Mouse (Mus musculus): Measurements from ENCODE around the gene Sgta. TPM values are rescaled to one million over a fixed set of nuclear protein-coding genes. Genes with fewer than 3 reads are reported as not detected.

Gene Sgta
- 353 and 376 TPM in 2 replicates for polyA plus RNA-seq (2015; fragmentation: Nextera tagmentation; extraction: Ambion mirVana)

DNA sequence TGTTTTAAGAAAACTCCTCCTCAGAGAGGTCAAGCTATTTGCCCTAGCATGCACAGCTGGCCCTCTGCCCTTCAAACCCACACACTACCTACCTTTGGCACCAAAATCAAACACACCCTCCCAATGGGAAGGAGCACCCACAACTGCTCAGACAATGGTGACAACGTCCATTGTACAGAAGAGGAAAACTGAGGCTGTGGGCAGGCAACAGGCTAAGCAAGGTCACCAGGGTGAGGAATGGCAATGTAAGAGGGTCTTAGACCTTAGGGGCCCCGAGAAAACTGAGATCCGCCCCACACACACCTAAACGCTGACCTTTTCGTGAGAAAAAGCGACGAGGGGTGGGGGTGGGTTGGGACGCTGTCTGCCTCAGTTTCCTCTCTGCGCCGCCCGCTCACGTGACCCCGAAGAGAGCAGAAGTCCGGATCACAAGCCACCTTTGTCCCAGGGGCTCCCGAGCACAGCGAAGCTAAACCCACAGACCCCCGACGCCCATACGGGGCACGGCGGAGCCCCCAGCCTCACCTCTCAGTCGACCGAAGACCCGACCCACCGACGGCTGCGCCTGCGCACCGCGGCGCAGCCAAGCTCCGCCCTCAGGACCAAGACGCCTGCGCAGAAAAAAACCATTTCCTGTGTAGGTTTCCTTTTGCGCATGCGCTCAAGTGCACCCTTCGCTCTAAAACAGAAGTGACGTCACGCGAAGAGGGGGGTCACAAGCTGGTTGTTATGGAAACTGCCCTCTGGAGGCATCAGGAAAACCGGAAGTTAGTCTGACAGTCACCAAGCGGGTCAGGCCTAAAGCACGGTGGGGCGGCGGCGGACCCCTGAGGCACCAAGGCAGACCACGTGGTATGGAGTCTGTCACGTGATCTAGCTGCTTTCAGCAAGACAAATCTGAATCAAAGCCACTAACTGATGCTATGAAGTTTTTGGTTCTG, at the start of gene Sgta:
Gene Sgta, minus strand, starts transcription at position 579 of the 941 bp plus-strand sequence.
- Histone ChIP-seq H3K27me3 (replicated peaks) (no peaks in the 10 kb centered on the region), H3K4me2 (peak within 1 kb of the TSS; percentile 79), H3K9ac (peak within 1 kb of the TSS; percentile 82), H3K36me3 (replicated peaks) (no peaks in the 10 kb centered on the region), H3K4me3 (peak within 1 kb of the TSS; percentile 76), H3K27ac (peak within 1 kb of the TSS; percentile 43), H3K4me1 (peaks cover 40% of the 10 kb centered on the region), H3K9me3 (no peaks in the 10 kb centered on the region)
- WGBS, result 0% methylated on average over 48 of the region's 48 CpGs
- peak; percentile 92 for ATAC-seq (replicated peaks)

DNA sequence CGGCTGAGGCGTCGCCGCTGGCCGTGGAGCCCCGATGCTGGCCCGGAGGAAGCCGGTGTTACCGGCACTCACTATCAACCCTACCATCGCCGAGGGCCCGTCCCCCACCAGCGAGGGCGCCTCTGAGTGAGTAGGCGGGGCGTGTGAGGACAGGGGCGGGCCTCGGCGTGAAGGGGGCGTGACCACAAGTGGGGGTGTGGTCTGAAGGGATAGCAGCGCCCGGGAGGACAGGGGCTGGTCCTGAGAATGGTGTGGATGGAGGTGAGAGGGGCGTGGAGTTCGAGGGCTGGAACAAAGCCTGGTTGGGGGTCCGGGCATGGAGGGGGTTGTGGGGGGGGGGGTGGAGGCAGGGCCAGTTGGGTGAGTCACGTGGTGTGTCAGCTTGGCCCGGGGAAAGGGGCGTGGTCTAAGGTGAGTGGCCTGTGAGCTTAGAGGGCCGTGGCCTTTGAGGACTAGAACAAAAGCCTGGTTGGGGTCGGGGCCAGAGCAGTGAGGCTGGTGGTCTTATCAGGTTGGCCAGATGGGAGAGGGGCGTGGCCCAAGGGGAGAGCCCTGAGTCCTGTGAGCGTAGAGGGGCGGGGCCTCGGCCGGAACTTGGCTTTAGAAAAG, 46.2 kb upstream of the Sgta start:
- Histone ChIP-seq H3K4me3 (peak overlapping the region; percentile 64), H3K27me3 (replicated peaks) (no peaks in the 10 kb centered on the region), H3K4me2 (peak overlapping the region; percentile 79), H3K9ac (peak overlapping the region; percentile 96), H3K27ac (peak overlapping the region; percentile 99), H3K36me3 (replicated peaks) (peaks cover 29% of the 10 kb centered on the region), H3K4me1 (peaks cover 28% of the 10 kb centered on the region), H3K9me3 (no peaks in the 10 kb centered on the region)
- ATAC-seq (replicated peaks), result peak; percentile 81
- WGBS, result 1% methylated on average over 35 of the region's 35 CpGs

DNA sequence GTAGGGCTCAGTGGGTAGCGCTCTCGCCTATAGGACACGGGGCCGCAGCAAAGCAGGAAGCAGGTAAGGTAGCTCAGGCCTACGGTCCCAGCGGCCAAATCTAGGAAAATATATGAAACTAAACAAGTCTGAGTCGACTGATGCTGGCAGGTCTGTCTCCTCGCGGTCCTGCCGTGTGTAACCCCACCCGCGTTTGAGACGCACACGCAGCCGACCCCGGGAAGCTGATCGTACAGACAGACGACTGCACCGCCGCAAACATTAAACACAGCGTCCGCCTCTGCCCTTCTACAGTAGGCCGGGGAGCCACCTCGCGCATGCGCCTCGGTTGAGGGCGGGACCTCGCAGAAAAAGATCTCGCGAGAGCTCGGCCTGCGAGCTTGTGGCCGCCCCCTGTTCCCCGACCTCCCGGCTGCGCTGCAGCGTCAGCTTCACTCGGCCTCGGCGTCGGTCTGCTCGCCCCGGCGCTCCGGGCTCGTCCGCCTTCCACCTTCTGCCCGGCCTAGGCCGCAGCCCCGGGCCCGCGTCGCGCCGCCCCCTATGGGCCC, 45.7 kb upstream of the Sgta start, which contains the start of gene Map2k2:
Gene Map2k2, plus strand, starts transcription at position 351 of the 548 bp plus-strand sequence.
- ATAC-seq (replicated peaks), result peak; percentile 94
- peaks cover 23% of the 10 kb centered on the region for H3K36me3 ChIP-seq (replicated peaks)
- WGBS, result under 1% methylated on average over 55 of the region's 56 CpGs

DNA sequence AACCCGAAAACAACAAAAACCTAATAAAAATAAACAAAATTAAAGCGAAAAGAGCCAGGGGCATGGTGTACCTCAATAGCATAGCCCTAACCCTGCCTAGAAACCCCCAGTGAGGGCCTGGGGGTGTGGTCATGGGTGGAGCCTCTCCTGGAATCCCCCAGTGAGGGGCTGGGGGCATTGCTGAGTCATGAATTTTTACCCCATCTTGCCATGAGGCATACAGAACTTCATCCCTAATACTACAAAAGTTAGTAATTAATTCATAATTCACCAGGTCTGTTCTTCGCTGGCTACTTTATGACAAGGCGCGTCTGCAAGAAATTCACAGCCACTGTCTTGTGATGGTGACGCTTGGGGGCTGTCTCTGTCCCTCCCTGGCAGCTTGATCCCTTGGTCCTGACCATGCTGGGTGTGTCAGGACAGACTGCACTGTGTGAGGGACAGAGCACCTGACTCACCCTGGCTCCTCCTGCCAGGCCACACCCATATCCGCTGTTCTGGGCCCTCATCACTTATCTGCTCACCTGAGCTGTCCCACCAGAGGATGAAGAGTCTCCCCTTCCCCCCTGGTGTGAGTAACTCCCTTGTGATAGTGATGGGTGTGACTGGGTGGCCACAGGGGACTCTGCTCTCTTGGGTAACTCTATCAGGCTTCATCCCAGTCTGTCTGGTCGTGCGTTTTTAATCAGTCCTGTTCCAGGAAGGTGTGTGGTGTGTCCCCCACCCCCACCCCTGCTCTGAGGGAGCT, 35.1 kb upstream of the Sgta start:
- Histone ChIP-seq H3K27ac (no peak overlapping the region), H3K36me3 (replicated peaks) (no peaks in the 10 kb centered on the region), H3K4me1 (no peaks in the 10 kb centered on the region), H3K4me3 (no peak overlapping the region), H3K27me3 (replicated peaks) (peaks cover 2% of the 10 kb centered on the region; the same call in 1 of the 2 replicates), H3K9me3 (no peaks in the 10 kb centered on the region), H3K9ac (no peak overlapping the region), H3K4me2 (no peak overlapping the region)
- no peak for ATAC-seq (replicated peaks)
- 70% methylated on average over 9 of the region's 9 CpGs for WGBS

More for the DNA sequence above, 45.7 kb upstream of the Sgta start, which contains the start of gene Map2k2:
- Histone ChIP-seq H3K4me1 (peaks cover 28% of the 10 kb centered on the region), H3K4me2 (peak within 1 kb of the TSS; percentile 79), H3K4me3 (peak within 1 kb of the TSS; percentile 64), H3K27ac (peak within 1 kb of the TSS; percentile 99), H3K9me3 (no peaks in the 10 kb centered on the region), H3K27me3 (replicated peaks) (no peaks in the 10 kb centered on the region), H3K9ac (peak within 1 kb of the TSS; percentile 96)

DNA sequence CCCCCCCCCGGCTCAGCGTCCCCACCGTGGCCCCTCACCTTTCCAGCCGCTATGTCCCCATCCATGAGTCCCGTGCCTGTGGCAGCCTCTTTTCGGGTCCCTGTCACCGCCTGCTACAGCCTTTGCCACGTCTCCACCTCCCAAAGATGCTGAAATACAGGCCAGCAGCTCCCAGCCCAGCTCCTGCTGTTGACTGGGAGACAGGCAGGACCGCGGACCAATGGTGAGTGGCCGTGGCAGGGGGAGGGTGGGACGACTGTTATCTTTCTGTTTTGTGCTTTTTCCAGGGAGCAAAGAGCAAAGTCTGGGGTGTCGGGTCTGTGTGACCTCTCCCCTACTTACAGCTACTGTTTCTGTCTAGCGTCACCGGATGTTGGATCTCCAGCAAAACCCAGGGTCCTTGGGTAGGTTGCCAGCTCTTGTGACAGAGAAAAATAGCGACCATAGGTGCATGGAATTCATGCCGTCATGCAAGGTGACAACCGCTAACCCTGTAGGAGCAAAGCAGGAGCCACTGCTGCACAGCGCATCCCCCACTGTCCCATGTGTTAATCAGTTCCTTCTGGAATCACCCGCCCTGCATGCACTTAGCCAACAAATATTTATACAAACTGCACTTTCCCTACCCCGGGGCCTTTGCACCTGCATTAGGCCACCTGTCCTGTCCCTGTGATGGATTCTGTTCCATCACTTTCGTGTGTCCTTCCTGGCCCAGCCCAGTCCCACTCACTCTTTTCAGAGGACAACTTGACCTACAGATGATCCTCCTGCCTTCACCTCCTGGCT, 32.7 kb upstream of the Sgta start:
- Histone ChIP-seq H3K9ac (no peak overlapping the region), H3K4me1 (no peaks in the 10 kb centered on the region), H3K4me2 (no peak overlapping the region), H3K36me3 (replicated peaks) (no peaks in the 10 kb centered on the region), H3K27ac (no peak overlapping the region), H3K9me3 (no peaks in the 10 kb centered on the region), H3K27me3 (replicated peaks) (peaks cover 2% of the 10 kb centered on the region; the same call in 1 of the 2 replicates), H3K4me3 (no peak overlapping the region)
- WGBS, result 58% methylated on average over 22 of the region's 22 CpGs
- no peak for ATAC-seq (replicated peaks)

DNA sequence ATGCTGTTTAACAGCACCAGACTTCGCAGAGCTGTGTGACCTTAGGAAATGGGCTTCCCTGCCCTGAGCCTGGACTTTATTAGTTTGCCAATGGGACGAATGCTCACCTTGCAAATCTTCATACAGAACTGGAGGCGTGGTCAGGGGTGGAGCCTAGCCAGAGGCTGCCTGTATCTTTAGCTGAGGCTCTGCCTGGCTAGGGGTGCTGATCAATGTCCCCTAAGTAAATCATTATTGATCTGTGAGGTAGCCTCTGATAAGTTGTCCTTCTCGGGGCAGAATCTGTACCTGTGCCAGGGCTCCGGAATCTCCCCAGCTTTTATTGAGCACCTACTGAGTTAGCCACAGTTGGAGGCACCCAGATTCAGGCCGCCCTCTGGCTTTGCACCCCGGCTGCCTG, 30.6 kb upstream of the Sgta start:
- Histone ChIP-seq H3K27ac (no peak overlapping the region), H3K4me3 (no peak overlapping the region), H3K4me2 (no peak overlapping the region), H3K9me3 (no peaks in the 10 kb centered on the region), H3K36me3 (replicated peaks) (no peaks in the 10 kb centered on the region), H3K9ac (no peak overlapping the region), H3K27me3 (replicated peaks) (peaks cover 2% of the 10 kb centered on the region; the same call in 1 of the 2 replicates), H3K4me1 (no peaks in the 10 kb centered on the region)
- ATAC-seq (replicated peaks), result no peak
- WGBS, result 79% methylated on average over 7 of the region's 7 CpGs

DNA sequence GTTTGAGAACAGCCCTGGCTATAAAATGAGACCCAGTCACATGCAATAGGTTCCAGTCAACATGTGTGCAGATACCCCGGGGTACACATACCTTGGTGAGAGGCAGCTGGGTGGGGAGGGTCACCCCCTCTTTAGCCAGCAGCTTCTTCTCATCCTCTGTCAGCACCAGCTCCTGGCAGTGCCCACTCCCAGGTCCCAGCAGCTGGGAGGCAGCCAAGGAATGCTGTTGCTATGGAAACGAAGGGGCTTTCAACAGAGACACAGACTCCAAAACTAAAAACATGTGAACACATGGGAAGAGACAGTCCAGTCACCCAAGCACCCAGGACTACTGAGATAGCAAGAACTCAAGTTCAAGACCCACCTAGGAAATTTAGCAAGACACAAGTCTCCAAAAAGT, 29.2 kb upstream of the Sgta start:
- Histone ChIP-seq H3K9me3 (no peaks in the 10 kb centered on the region), H3K27ac (no peak overlapping the region), H3K4me3 (no peak overlapping the region), H3K4me2 (no peak overlapping the region), H3K4me1 (no peaks in the 10 kb centered on the region), H3K27me3 (replicated peaks) (peaks cover 2% of the 10 kb centered on the region; the same call in 1 of the 2 replicates), H3K9ac (no peak overlapping the region), H3K36me3 (replicated peaks) (no peaks in the 10 kb centered on the region)
- ATAC-seq (replicated peaks), result 0 out of 2 replicates have a peak, but pooled peaks have one; percentile 43
- WGBS, result 56% methylated on average over 2 of the region's 2 CpGs

DNA sequence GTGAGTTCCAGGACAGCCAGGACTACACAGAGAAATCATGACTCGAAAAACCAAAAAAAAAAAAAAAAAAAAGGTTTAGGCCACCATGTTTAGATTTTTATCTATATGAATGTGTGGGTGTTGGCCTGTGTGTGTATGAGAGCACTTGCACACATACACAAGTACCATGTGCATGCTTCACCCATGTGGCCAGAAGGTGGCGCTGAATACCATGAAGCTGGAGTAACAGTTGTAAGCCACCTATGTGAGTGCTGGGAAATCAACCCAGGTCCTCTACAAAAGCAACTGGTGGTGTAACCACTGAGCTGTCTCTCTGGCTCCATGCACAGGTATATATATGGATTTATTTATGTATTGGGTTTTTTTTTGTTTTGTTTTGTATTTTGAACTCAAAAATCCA, 27.0 kb upstream of the Sgta start:
- Histone ChIP-seq H3K27ac (no peak overlapping the region), H3K36me3 (replicated peaks) (peaks cover 4% of the 10 kb centered on the region; the same call in 1 of the 2 replicates), H3K27me3 (replicated peaks) (no peaks in the 10 kb centered on the region; the same call in 1 of the 2 replicates), H3K4me3 (no peak overlapping the region), H3K9me3 (no peaks in the 10 kb centered on the region), H3K9ac (no peak overlapping the region), H3K4me1 (no peaks in the 10 kb centered on the region), H3K4me2 (no peak overlapping the region)
- no peak for ATAC-seq (replicated peaks)
- WGBS, result 58% methylated on average over 2 of the region's 2 CpGs

DNA sequence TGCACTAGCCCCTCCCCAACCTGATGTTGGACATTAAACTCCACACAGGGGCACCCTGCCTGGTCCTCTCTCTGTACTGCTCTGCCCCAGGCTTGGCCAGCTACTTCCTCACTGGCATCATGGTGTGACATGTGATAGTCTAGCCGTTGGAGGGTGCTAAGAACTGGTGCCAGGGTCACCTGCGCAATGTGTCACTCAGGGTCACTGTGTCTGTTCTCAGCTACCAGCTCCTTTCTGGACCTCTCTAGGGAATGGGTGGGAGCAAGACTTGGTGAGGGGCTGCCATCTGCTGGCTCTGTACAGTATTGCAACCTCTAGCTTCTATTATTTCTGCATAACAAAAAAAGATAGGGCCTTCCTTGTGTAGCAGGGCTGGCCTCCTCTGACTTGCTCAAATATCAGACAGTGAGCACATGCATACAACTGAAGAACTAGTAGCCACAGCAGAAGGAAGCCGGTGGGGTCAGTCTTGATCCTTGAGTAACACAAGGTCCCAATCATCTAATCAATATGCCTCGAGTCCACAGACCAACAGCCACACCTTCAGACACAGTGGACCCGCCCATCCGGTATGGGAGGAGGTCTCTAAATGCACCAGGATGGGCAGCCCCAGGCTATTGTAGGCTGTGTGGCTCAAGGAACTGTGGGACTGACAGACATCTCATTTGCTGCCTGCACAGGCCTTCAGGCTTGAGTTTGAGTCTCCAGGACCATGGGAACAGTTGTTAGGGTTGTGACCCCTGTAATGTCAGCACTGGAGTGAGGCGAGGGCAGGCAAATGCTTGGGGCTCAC, 22.4 kb upstream of the Sgta start:
- H3K36me3 ChIP-seq (replicated peaks), result peaks cover 47% of the 10 kb centered on the region
- peak; percentile 45 for ATAC-seq (replicated peaks)
- no peak overlapping the region for H3K27ac ChIP-seq
- no peaks in the 10 kb centered on the region for H3K9me3 ChIP-seq
- H3K4me3 ChIP-seq, result no peak overlapping the region
- H3K4me1 ChIP-seq, result no peaks in the 10 kb centered on the region
- WGBS, result 78% methylated on average over 7 of the region's 7 CpGs
- H3K27me3 ChIP-seq (replicated peaks), result no peaks in the 10 kb centered on the region
- no peak overlapping the region for H3K4me2 ChIP-seq
- no peak overlapping the region for H3K9ac ChIP-seq

DNA sequence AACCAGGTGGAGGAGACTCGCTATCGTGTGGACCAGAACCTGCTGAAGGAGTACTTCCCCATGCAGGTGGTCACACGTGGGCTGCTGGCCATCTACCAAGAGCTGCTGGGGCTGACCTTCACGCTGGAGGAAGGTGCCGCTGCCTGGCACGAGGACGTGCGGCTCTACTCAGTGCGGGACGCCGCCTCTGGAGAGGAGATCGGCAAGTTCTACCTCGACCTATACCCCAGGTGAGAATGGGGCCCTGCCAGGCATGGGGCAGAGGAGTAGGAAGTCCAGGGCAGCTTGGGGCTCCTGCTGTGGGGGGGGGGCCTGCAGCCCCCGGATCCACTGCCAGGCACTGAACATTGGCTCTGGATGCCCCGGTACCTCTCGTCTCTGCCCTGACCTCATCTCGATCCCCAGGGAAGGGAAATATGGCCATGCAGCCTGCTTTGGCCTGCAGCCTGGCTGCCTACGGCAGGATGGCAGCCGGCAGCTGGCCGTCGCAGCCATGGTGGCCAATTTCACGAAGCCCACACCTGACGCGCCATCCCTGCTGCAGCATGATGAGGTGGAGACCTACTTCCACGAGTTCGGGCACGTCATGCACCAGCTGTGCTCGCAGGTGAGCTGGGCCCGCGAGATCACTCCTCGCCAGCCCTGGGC, 20.2 kb upstream of the Sgta start:
- Histone ChIP-seq H3K4me3 (no peak overlapping the region), H3K36me3 (replicated peaks) (peaks cover 60% of the 10 kb centered on the region)
- whole genome bisulfite sequencing, result 95% methylated on average over 31 of the region's 31 CpGs

More for the DNA sequence above, 20.2 kb upstream of the Sgta start:
- no peak overlapping the region for H3K9ac ChIP-seq
- no peaks in the 10 kb centered on the region for H3K4me1 ChIP-seq
- no peak overlapping the region for H3K27ac ChIP-seq
- no peaks in the 10 kb centered on the region for H3K9me3 ChIP-seq
- H3K4me2 ChIP-seq, result no peak overlapping the region
- no peak for ATAC-seq (replicated peaks)
- no peaks in the 10 kb centered on the region for H3K27me3 ChIP-seq (replicated peaks)
